Mouse (Mus musculus): ENCODE results near the gene Gm49321.

Gene Gm49321

DNA sequence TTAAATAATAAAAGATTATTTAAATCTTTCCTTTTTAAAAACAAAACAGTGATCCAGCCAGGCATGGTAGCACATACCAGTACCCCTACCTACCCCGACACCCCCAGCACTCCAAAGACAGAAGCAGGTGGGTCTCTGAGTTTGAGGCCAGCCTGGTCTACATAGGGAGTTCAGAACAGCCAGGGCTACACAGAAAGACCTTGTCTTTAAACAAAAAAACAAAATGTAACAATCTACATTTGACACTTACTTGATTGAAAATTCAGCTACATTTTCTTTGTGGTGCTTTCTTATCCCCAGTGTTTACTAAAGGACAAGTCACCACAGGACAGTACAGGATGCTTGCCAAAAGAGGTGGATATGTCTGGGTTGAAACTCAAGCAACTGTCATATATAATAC lies at the start of gene Gm49321:
Gm49321 (plus strand) TSS at position 301 of the 400 bp plus-strand sequence.
- in situ Hi-C loops (cut with MboI; ENCODE audit: low sequenced_read_pairs), result no loop called here

DNA sequence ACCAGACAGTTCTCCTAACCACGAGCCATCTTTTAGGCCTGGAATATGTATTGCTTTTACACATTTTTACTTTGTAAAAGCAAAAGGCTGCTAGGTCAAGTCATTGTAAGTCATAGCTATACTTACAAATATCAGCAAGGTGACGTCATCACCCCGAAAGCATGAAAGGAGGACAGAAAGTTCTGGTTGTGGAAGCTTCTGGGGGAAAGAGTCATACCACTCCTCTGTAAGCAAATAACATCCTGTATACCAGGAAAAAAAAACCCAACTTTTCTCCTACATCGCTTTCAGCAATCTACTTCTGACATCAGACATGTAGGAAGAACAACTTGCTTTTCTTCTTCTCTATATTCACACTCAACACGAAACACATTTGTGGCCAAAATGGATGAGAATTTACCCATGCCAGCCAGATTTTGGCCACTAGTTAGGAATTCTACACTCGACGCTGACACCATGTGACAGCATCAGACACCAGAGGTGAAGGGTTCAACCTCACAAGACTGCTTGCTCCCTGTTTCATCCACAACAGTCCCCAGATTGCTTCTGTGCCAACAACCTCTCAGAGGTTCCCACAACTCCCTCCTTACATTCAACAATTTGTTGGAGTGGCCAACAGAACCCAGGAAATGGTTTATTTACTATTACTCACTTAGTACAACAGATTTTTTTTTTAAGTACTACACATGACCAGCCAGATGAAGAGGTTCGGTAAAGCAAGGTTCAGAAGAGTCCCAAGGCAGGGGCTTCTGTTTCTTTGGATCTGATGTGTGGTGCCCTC lies 49.3 kb upstream of the Gm49321 start:
- in situ Hi-C loops (cut with MboI; ENCODE audit: low sequenced_read_pairs), result no loop called here

DNA sequence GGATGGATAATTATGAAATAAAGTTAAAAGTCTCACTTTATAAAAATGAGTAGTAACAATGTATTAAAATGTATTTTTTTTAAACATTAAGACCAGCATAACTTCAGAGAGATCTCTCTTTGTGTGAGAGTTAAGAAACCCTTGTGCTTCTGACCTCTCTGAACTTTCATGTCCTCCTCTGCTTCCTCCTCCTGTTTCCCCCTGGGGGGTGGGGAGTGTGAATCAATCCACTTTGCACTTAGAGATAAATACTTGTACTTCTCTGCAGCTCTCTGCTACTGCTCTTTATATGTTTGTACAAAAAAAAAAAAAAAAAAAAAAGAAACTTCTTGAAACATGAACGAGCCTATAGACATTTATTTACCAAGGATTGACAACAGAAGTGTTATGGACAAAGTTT lies 47.9 kb upstream of the Gm49321 start:
- in situ Hi-C loops (cut with MboI; ENCODE audit: low sequenced_read_pairs), result no loop called here

DNA sequence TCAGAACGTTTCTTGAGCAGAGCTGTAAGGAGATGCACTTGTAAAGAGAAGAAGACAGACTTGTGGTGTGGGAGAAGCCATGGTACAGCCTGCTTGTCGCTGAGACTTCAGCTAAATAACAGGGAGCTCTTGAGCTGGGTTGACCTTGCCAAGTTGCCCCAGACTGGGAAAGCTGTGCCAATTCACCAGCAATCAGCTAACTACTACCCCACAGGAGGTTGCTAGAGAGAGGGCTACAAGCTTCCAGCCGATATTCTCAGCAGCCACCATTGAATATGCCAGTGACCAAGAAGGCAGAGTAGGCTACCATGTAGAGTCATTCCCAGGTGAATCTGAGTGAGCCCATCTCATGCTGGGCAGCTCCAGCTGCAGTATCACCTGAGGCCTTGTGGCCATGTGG lies 47.4 kb upstream of the Gm49321 start:
- in situ Hi-C loops (cut with MboI; ENCODE audit: low sequenced_read_pairs), result no loop called here

DNA sequence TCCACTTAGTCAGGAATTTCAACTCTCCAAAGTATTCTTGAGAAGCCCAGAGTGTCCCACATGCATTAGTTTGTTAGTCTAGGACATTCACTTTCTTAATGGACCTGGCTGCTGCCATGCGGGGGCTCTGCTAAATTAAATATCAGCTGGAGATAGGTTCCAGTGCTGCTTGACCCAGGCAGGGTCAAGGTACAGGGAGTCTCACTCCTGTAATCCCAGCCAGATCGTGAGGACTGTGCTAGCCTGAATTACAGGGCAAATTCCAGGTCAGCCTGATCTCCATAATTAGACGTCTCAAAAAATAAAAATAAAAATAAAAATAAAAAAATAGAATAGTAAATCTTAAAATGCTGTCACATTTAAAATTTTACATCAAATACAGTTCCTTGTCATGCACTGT lies 44.8 kb upstream of the Gm49321 start:
- in situ Hi-C loops (cut with MboI; ENCODE audit: low sequenced_read_pairs), result no loop called here

DNA sequence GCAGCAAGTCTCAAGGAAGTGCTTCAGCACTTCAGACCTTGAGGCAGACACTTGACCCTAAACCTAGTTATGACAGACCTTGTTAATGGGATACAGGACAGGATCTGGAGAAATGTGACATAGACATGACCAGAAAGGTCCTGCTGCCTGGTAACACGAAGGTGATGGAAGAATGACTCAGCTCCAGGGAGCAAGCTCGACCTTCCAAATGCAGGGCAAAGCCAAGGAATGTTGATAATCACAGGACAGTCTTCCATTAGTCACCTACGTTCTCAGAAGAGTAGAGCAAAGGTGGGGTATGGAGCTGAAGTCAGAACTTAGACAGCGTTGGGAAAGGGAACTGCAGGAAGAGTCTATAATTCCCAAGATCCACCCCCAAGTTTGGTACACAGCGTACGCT lies 42.6 kb upstream of the Gm49321 start:
- in situ Hi-C loops (cut with MboI; ENCODE audit: low sequenced_read_pairs), result no loop called here

DNA sequence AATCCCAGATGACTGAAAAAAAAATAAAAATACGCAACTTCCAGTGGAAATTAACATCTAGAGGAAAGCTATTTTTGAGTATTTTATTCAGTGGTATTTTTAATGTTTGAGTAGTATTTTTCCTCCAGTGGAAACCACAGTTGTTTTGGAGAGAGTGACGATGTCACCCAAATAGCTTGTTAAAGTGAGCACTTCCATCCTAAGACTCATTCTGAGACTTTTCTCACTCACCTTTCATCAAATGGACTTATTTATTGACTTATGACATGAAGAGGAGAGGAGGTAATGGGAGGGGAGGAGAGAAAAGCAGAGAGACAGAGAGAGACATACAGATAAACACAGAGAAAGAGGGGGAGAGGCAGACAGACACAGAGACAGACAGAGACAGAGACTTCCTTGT lies 41.8 kb upstream of the Gm49321 start:
- in situ Hi-C loops (cut with MboI; ENCODE audit: low sequenced_read_pairs), result no loop called here

DNA sequence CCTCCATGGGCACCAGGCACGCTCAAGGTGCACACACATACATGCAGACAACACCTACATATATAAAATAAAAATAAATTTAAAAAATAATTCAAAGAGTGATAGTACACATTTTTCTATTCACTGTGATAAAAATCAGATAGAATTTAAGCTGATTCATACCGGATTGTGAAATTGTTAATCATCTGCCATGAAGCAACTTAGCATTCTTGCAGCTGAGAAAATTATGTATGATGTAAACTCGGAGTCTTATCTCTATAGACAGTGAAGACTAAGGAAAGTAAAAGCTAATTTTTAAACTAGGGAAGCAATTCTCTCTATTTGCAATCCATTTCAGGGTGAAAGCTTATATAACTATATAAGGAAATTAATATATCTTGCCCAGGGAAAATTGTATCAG lies 41.0 kb upstream of the Gm49321 start:
- in situ Hi-C loops (cut with MboI; ENCODE audit: low sequenced_read_pairs), result no loop called here

DNA sequence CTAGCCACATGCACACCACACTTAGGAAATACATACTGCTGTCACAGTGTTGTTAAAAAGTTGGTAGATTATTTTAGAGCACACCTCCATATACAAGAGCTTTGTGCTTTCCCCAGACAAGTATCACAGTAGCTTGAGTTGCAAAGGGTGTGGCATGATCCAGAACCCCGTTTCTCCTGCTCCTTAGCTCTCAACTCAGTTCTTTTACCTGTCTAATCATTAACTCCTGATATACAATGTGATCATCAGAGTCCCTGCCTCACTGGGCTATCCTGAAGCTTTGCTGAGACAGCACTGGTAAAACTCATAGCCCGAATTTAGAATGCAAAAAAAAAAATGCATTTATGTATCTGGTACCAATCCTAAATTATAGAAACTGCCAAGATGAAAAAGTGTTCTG lies 39.2 kb upstream of the Gm49321 start:
- in situ Hi-C loops (cut with MboI; ENCODE audit: low sequenced_read_pairs), result no loop called here

DNA sequence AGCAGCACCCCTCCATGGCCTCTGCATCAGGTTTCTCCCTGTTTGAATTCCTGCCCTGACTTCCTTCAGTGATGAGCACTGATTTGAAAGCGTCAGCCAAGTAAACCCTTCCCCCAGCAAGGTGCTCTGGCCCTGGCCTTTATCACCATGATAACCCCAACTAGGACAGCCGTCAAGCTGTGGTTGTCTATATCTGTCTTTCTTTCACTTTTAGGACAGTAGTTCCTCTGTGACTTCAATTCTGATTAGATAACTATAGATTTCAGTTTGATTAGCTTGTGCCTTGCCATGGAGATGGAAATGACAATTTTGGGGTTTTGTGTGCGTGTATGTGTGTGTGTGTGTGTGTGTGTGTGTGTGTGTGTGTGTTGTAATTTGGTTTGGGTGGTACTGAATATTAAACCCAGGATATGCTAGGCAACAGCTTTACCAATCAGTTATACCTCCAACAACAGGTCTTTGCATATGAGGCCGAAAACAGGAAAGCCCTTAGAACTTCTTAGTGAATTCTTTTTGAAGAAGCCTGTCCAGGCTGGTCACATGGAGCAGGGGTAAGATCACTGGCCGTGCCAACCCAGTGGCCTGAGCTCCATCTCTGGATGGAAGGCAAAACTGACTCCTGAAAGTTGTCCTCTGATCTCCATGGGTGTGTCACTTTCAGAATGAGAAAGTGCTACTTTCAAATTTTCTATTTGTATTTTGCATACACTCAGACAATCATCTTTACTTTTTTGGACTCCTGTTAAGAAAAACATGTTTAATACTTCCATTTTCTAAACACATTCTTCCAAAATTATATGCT lies 33.1 kb upstream of the Gm49321 start:
- in situ Hi-C loops (cut with MboI; ENCODE audit: low sequenced_read_pairs), result no loop called here

DNA sequence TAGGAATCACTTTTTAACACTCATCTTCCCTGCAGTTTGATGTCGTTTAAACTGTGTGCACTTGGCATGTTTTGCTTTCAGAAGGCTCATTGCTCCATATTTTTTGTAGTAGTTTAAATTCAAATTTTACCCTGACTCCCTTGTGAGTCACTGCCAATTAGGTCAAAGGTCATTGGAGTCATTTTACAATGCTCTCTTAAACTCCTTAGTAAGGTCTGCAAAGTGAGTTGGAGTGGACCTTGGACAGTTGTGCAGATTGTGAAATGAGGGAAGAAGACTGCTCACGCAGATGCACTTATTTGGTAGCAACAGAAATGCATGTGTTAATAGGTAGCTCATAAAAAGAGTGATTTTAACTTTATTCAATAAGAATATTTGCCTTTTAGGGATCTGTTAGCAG lies 32.4 kb upstream of the Gm49321 start:
- in situ Hi-C loops (cut with MboI; ENCODE audit: low sequenced_read_pairs), result no loop called here

DNA sequence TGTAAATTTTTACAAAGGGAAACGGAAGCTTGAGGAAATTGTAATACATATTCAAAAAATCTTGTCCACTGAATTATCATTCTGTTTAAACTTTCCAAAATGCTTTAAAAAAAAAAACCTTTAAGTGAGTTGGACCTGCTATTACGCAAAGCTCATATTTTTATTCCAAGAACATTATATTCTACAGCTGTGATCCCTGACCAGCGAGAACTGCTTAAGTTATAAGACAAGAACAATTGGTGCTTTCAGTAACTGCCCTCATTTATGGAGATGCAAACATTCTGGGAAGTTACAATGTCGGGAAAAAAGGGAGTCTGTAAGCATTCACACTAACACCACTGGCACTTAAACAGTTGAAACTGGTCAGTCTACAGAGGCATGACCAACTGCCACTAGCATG lies 31.9 kb upstream of the Gm49321 start:
- in situ Hi-C loops (cut with MboI; ENCODE audit: low sequenced_read_pairs), result no loop called here

DNA sequence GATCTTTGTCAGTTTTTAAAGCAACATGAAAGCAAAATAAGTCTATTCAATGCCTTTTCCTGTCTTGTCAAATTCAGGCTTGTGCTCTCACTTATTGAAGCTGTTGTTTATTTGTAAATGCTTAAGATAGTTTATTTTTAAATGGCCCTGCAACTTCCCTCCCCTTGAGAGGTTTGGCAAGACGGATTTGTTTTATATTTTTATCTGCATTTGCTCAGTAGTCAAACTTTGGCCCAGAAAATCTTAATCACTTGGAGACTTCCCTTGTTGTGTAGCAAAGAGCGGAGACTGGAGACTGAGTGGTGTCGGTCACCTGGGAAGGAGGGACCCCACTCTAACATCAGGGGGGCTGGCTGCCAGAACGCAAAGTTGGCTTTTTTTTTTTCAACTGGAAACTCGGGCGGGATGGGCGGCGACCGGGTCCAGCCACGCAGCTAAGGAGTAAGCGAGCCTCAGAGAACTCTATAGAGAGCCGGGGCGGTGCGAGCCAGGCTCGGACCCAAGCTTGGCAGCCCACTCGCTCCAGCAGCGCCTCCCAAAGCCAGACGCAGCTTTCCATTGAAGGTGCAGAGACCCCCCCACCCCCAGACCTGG lies 30.3 kb upstream of the Gm49321 start:
- in situ Hi-C loops (cut with MboI; ENCODE audit: low sequenced_read_pairs), result no loop called here

DNA sequence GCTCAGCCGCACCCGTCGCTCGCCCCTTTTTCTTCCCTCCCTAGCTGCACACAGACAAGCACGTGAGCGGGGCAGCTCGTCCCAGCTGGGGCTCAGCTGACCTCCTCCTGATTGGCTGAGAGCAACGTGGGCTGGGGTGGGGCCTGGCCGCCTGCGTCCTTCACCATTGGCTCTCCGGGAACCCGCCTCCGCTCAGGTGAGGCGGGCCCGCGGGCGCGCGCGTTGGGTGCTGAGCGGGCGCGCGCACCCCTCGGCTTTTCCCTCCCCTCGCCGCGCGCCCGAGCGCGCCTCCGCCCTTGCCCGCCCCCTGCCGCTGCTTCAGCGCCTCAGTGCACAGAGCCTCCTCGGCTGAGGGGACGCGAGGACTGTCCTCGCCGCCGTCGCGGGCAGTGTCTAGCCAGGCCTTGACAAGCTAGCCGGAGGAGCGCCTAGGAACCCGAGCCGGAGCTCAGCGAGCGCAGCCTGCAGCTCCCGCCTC lies 29.7 kb upstream of the Gm49321 start:
- in situ Hi-C loops (cut with MboI; ENCODE audit: low sequenced_read_pairs), result no loop called here

DNA sequence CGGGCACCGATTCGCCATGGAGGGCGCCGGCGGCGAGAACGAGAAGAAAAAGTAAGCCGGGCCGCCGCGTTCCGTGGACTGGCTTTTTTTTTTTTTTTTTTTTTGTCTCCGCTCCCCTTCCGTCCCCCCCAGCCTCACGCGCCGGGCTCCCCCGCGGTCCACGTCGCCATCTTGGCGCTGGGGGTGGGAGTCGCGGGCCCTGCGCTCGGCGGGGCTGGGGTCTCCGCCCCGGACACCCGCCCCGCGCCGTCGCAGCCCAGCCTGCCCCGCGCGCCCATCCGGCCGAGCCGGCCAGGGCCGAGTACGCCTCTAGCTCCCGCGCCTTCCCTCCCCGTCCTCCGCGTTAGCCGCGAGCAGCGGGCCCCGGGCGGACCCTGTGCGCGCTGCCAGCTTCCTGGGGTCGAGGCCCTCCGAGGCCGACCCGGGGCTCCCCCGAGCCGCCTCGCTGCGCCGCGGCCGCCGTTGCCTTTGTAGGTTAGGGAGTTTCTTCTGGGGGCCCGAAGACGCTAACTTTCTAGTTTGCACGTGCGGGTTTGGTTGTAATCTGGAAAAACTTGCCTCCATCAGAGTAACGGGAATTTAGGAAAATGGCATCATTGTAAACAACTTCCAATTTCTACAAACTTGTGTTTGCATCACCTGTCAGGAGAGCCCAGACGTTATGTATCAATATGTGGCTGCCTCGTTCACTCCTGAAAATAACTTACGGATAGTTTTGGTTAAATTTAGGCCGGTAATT lies 29.0 kb upstream of the Gm49321 start:
- in situ Hi-C loops (cut with MboI; ENCODE audit: low sequenced_read_pairs), result no loop called here

DNA sequence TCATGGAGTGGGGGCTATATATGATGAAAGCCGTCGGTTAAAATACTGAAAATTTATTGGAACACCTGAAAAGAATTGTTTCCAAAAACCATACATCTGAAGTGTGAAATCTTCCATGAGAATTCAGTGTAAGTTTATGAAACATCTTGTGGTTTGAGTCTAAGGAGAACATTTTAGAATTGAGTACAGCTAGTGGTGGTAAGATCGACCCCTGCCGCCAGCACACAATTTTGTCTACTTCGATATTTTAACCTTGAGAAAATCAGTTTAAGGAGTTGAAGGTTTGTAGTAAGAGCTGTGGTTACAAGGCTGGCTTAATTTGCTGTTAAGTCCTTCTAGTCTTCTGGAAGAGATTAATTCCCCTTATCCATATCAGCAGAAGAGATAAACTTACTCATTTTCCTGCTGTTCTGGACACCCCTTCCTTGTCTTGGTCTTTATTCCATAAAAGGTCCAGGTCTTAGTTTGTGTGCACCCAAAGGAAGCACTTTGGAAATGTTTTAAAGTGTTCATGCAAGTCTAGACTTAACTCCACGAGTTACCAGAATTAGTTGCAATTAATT lies 28.4 kb upstream of the Gm49321 start:
- in situ Hi-C loops (cut with MboI; ENCODE audit: low sequenced_read_pairs), result no loop called here

DNA sequence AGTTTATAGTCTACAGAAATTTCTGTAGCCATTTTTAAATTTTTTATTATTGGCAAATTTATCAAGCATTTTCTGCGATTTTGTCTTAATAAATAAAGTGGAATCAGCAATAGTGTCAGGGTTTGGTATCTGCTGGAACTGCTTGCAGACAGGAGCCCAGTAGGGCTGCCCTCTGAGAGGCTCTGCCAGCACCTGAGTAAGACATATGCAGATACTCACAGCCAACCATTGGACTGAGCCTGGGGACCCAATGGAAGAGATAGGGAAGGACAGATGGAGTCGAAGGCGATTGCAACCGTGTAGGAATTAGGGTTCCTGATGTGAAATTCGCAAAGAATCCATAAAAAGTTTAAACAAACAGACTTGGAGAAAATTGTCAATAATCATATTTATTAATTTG lies 19.0 kb upstream of the Gm49321 start:
- in situ Hi-C loops (cut with MboI; ENCODE audit: low sequenced_read_pairs), result no loop called here

DNA sequence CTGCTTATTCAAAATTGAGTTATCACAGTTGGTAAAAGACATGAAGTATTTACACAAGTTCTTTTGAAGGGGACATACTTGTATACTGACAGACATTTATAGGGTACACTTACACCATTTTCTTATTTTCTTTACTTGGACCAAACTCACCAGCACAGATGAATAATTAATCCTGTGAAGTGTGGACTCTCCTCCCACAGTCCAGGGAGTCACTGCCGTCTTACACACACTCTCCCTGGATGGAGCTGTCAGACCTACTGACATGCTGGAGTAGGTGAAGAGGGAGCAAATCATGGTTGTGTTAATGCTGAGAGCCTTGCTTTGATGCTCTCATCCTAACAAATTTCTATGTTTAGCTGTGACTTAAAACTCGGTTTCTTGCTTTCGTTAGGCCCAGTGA lies 7.2 kb upstream of the Gm49321 start:
- in situ Hi-C loops (cut with MboI; ENCODE audit: low sequenced_read_pairs), result no loop called here

DNA sequence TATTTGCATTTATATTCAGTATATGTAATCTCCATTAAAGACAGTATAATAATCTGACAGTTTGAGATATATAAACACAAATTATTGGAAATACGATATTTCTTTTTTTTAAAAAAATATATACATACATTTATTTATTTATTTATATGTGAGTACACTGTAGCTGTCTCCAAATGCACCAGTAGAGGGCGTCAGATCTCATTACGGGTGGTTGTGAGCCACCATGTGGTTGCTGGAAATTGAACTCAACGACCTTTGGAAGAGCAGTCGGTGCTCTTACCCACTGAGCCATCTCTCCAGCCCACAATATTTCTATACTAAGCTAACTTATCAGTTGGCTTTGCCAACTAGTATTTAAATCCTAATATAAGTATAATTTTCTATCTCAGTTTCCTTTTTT lies 6.2 kb upstream of the Gm49321 start:
- in situ Hi-C loops (cut with MboI; ENCODE audit: low sequenced_read_pairs), result no loop called here

DNA sequence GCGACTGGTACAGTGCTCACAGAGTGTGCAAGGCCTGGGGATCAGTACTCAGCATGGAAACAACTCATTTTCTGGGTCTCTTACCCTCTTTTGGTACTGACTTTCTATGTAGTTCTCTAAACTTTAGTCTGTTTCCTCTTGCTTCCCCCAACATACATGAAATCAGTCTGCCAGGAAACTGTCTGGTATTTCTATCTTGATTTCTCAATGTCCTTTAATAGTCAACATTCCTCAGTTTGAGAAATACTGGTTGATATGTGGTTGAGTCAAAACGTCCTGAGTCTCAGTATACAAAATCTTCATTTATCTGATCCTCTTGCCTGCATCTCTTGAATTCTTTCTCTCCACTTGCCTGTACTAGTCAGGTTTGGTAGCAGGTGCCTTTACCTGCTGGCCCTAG lies 2.9 kb upstream of the Gm49321 start:
- in situ Hi-C loops (cut with MboI; ENCODE audit: low sequenced_read_pairs), result no loop called here

DNA sequence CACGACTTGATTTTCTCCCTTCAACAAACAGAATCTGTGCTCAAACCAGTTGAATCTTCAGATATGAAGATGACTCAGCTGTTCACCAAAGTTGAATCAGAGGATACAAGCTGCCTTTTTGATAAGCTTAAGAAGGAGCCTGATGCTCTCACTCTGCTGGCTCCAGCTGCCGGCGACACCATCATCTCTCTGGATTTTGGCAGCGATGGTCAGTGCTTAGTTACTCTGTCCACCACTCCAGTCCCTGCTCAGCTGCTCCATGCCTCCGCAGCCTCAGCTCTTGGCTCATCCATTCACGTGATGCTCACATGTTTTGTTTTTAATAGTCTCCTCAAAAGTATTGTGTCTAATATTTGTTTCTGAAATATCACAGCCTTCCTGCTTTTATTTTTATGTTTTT lies 2.1 kb downstream of the Gm49321 start:
- in situ Hi-C loops (cut with MboI; ENCODE audit: low sequenced_read_pairs), result no loop called here
